Mouse (Mus musculus): ENCODE results near the gene Pomc. TPM values are rescaled to one million over a fixed set of nuclear protein-coding genes. Genes with fewer than 3 reads are reported as not detected.

The Pomc gene
- total and polyA plus RNA-seq, 3 experiments, result 2.5 to 3.5 (median 2.8) TPM

GRCm38 (mm10) chr12:3960553-3960952, 5.8 kb downstream of the Pomc start:
- peak overlapping the region; percentile 61 to 95 (median 77) for H3K4me3 ChIP-seq (replicated peaks in 1 of 3; ENCODE audit: low read depth in 2 of 3, low read length in 2 of 3, poor library complexity in 1 of 3)
- dilution Hi-C loops (cut with MboI; ENCODE audit: extremely low pct_ligation_motif_present, extremely low pct_unique_long_range_greater_than_20kb, low sequenced_read_pairs), result no loop called here

GRCm38 (mm10) chr12:3967196-3967595, 12.4 kb downstream of the Pomc start:
- no peaks in the 10 kb centered on the region for H3K9me3 ChIP-seq (replicated peaks; ENCODE audit: low read length)
- no peak for DNase-seq (ENCODE audit: extremely low read depth)
- peaks cover 0 to 2% of the 10 kb centered on the region in 2 experiments for H3K36me3 ChIP-seq (replicated peaks in 1 of 2; ENCODE audit: control insufficient read depth in 1 of 2, insufficient read depth in 1 of 2, low read length in 1 of 2)
- no peaks in the 10 kb centered on the region for H3K27me3 ChIP-seq (replicated peaks)
- in situ Hi-C loops (cut with MboI; ENCODE audit: low pct_ligation_motif_present, low pct_unique_long_range_greater_than_20kb, low sequenced_read_pairs) (no loop called here), dilution Hi-C loops (cut with MboI; ENCODE audit: extremely low pct_ligation_motif_present, extremely low pct_unique_long_range_greater_than_20kb, low sequenced_read_pairs) (no loop called here)
- TF ChIP-seq SIN3A (IDR thresholded peaks at IDR 0.05; ENCODE audit: low read length) (no peak), MAX (IDR thresholded peaks at IDR 0.05; ENCODE audit: low read length) (no peak), NRF1 (IDR thresholded peaks at IDR 0.05; ENCODE audit: low read depth, low read length) (no peak), ZC3H11A (IDR thresholded peaks at IDR 0.05; ENCODE audit: low read depth, low read length) (no peak), POLR2A (IDR thresholded peaks at IDR 0.05; ENCODE audit: low read depth, low read length) (no peak), BHLHE40 (IDR thresholded peaks at IDR 0.05; ENCODE audit: low read depth, low read length) (no peak)
- H3K4me1 ChIP-seq (ENCODE audit: control insufficient read depth in 1 of 2, insufficient read depth in 2 of 2), result peaks cover 3 to 26% of the 10 kb centered on the region in 2 experiments; a peak in 3 of 4 replicates
- no peak overlapping the region for H3K4me3 ChIP-seq (replicated peaks in 1 of 3; ENCODE audit: low read depth in 2 of 3, low read length in 2 of 3, poor library complexity in 1 of 3)
- H3K27ac ChIP-seq (ENCODE audit: insufficient read depth, low read depth), result no peak overlapping the region
- no peaks in the 10 kb centered on the region for H3K79me2 ChIP-seq (replicated peaks; ENCODE audit: control insufficient read depth, extremely low read depth, insufficient read depth, poor library complexity, severe bottlenecking)
- H3K4me2 ChIP-seq (ENCODE audit: insufficient read depth, low read depth, poor library complexity, severe bottlenecking), result no peak overlapping the region
- no peak overlapping the region for H3K9ac ChIP-seq (ENCODE audit: insufficient read depth, low read depth)

More at GRCm38 (mm10) chr12:3960553-3960952, 5.8 kb downstream of the Pomc start:
- peaks cover 21% of the 10 kb centered on the region for H3K27me3 ChIP-seq (replicated peaks)
- H3K9me3 ChIP-seq (replicated peaks; ENCODE audit: low read length), result no peaks in the 10 kb centered on the region
- in situ Hi-C loops (cut with MboI; ENCODE audit: low pct_ligation_motif_present, low pct_unique_long_range_greater_than_20kb, low sequenced_read_pairs), result no loop called here
- no peaks in the 10 kb centered on the region for H3K79me2 ChIP-seq (replicated peaks; ENCODE audit: control insufficient read depth, extremely low read depth, insufficient read depth, poor library complexity, severe bottlenecking)
- H3K4me2 ChIP-seq (ENCODE audit: insufficient read depth, low read depth, poor library complexity, severe bottlenecking), result peak overlapping the region; percentile 81
- DNase-seq (ENCODE audit: extremely low read depth), result peak; percentile 18
- H3K36me3 ChIP-seq (replicated peaks in 1 of 2; ENCODE audit: control insufficient read depth in 1 of 2, insufficient read depth in 1 of 2, low read length in 1 of 2), result no peaks in the 10 kb centered on the region
- H3K27ac ChIP-seq (ENCODE audit: insufficient read depth, low read depth), result no peak overlapping the region
- peaks cover 2 to 16% of the 10 kb centered on the region in 2 experiments; a peak in 2 of 4 replicates for H3K4me1 ChIP-seq (ENCODE audit: control insufficient read depth in 1 of 2, insufficient read depth in 2 of 2)
- H3K9ac ChIP-seq (ENCODE audit: insufficient read depth, low read depth), result peak overlapping the region; percentile 96
- TF ChIP-seq BHLHE40 (IDR thresholded peaks at IDR 0.05; ENCODE audit: low read depth, low read length), result peak; percentile 71
- TF ChIP-seq E2F4 (IDR thresholded peaks at IDR 0.05; ENCODE audit: insufficient replicate concordance, low read depth, low read length), result no peak
- peak; percentile 79 for TF ChIP-seq USF2 (conservative IDR thresholded peaks at IDR 0.05; ENCODE audit: low read depth, low read length)
- TF ChIP-seq USF1 (IDR thresholded peaks at IDR 0.05; ENCODE audit: low read depth, low read length), result peak; percentile 75
- no peak for TF ChIP-seq JUN (IDR thresholded peaks at IDR 0.05; ENCODE audit: insufficient read depth, low read depth, low read length)
- no peak for TF ChIP-seq TCF12 (IDR thresholded peaks at IDR 0.05; ENCODE audit: low read depth, low read length)
- no peak for TF ChIP-seq RAD21 (IDR thresholded peaks at IDR 0.05; ENCODE audit: low read depth, low read length)
- TF ChIP-seq CTCF (conservative IDR thresholded peaks at IDR 0.05 in 1 of 2, IDR thresholded peaks at IDR 0.05 in 1 of 2; ENCODE audit: low read depth in 2 of 2, low read length in 2 of 2), result peak in 1 of 2 experiments; percentile 48; a peak in 2 of 4 replicates
- TF ChIP-seq RCOR1 (conservative IDR thresholded peaks at IDR 0.05; ENCODE audit: low read depth, low read length), result no peak
- TF ChIP-seq ZNF384 (IDR thresholded peaks at IDR 0.05; ENCODE audit: low read depth, low read length), result no peak
- TF ChIP-seq MAX (IDR thresholded peaks at IDR 0.05; ENCODE audit: low read length), result peak; percentile 47; the same call in 1 of the 2 replicates
